Mouse (Mus musculus) heart, postnatal 0 days (tissue): ENCODE measurements around the gene Cpz.

Experiments
- CTCF ChIP-seq: IDR thresholded peaks from 2 replicates; pipeline ENCODE4 v1.5.1; 2016; ENCODE audit warnings: antibody characterized with exemption, control low read depth, low read depth
- EP300 ChIP-seq: IDR thresholded peaks from 2 replicates; pipeline ENCODE4 v1.6.1; 2016; ENCODE audit warnings: antibody characterized with exemption, low read depth

GRCm38 (mm10) chr5:35562616-35563015, 37.1 kb upstream of the Cpz start:
- TF ChIP-seq EP300 (no peak), CTCF (no peak)
